22 mouse cellular contexts compared by ENCODE assay signal in the genomic region with DNA sequence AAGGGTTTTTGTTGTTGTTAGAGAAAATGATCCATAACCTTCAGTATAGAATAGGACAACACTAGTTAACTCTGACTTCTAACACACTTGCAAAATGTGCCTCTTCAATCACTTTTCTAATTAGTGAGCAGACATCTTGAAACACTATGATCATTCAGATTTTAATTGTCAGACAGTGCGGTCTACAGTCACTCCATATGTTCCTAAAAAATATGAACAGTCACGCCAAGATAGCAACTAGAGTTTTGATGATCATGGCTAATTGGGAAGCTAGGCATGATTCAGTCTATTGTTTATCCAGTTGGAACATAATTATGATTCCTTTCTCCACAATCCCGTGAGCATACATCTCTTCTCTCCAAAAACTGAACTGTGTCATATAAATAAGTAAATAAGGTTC.
"Had no signal": no experiment of that assay in that cellular context is flagged by ENCODE, and none has a peak within 500 bp of the region (broad histone marks: within the 10 kb centered on the region; RNA-seq: fewer than 3 reads in every experiment).

No protein-coding gene starts in this region.

- H3K9me3 ChIP-seq: limb, embryonic 10.5 days; limb, embryonic 13.5 days; liver, embryonic 12.5 days; liver, embryonic 15.5 days; lung, embryonic 15.5 days had no signal

- H3K4me1 ChIP-seq: limb, embryonic 10.5 days; limb, embryonic 13.5 days; liver, embryonic 12.5 days; liver, embryonic 15.5 days; lung, embryonic 15.5 days had no signal

- H3K4me3 ChIP-seq: limb, embryonic 10.5 days; limb, embryonic 13.5 days; liver, embryonic 12.5 days; liver, embryonic 15.5 days; lung, embryonic 15.5 days had no signal

- ATAC-seq: liver, embryonic 12.5 days had no signal

- H3K9ac ChIP-seq: limb, embryonic 13.5 days; liver, embryonic 12.5 days; liver, embryonic 15.5 days; lung, embryonic 15.5 days had no signal

- H3K36me3 ChIP-seq: limb, embryonic 10.5 days; limb, embryonic 13.5 days; liver, embryonic 12.5 days; liver, embryonic 15.5 days; lung, embryonic 15.5 days had no signal

- H3K27ac ChIP-seq: limb, embryonic 10.5 days; limb, embryonic 13.5 days; liver, embryonic 12.5 days; liver, embryonic 15.5 days; lung, embryonic 15.5 days; stomach, postnatal 0 days had no signal

- DNase-seq: kidney, adult 9 months; kidney, postnatal 14 days; kidney, postnatal 4 days; layer of hippocampus, postnatal 36 days; liver; lung, adult 18-20 months; lung, postnatal 10 days; lung, postnatal 4 days; midbrain, embryonic 14.5 days; right cerebral cortex, adult 18-20 months; right cerebral cortex, postnatal 14 days; right cerebral cortex, postnatal 4 days; thymus, adult 2 months; thymus, postnatal 14 days; thymus, postnatal 4 days had no signal

- H3K27me3 ChIP-seq: limb, embryonic 13.5 days; liver, embryonic 12.5 days; liver, embryonic 15.5 days; lung, embryonic 15.5 days had no signal

- H3K4me2 ChIP-seq: limb, embryonic 13.5 days; liver, embryonic 12.5 days; liver, embryonic 15.5 days; lung, embryonic 15.5 days; midbrain, embryonic 11.5 days had no signal
